Mouse (Mus musculus): ENCODE data around the gene Sema7a. TPM values are rescaled to one million over a fixed set of nuclear protein-coding genes. Genes with fewer than 3 reads are reported as not detected.

The Sema7a gene
- 10 to 100 TPM; 20.4 to 24.8 (median 24.5) TPM for total RNA-seq (2022)

DNA sequence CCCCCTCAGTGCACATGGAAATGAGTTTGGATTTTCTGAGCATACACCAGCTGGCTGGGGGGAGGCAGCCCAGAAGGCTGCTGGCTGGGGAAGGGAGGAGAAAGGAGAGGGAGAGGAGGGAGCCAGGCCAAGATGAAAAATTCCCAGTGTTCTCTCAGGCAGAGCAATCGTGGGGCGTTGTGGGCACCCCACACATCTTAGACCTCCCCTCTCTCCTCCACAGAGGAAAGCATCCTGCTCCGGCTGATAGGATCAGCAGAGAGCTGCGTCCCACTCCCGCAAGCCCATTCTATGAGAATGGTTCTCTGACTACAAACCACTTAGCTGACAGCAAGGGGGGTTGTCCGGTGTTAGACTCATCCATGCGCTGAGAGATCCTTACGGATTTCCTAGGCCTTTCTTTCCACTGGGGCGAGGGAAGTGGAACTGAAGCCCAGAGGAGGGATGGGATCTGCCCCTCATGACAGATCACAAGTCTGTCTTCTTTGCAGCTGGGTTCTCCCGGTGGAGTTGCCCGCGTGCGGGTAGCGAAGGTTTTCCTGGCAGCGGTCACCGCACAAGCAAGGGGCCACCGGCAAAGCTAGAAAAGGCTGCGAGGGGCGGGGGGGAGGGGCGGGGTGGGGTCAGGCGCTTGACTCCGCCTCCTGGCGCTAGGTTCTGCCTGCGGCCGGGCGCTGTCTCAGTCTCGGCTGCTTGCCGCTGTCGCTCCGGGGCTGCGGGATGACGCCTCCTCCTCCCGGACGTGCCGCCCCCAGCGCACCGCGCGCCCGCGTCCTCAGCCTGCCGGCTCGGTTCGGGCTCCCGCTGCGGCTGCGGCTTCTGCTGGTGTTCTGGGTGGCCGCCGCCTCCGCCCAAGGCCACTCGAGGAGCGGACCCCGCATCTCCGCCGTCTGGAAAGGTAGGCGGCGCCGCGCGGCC, at the start of gene Sema7a:
Gene Sema7a (plus strand): TSS at position 682 of the 918 bp plus-strand sequence.
- DNase-seq (ENCODE audit: low spot score), result peak; percentile 76

DNA sequence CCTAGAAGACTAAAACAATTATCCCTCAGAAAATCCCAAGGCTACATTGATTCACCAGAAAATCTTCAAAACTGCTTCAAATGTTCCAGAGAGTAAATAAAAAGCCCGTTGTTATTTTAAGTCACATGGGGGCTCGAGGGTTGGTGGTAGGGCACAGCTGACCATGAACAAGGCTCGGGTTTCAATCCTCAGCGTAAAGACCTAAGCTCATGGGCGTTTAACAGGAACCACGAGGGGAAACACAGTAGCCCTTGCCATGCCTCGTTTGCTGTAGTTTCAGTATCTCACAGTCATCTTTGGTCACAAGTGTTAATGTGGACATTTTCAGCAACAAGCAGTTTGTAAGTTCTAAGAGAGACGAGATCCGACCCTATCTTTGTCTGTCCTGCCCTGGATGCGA, 39.4 kb upstream of the Sema7a start:
- no peak for DNase-seq (ENCODE audit: low spot score)

DNA sequence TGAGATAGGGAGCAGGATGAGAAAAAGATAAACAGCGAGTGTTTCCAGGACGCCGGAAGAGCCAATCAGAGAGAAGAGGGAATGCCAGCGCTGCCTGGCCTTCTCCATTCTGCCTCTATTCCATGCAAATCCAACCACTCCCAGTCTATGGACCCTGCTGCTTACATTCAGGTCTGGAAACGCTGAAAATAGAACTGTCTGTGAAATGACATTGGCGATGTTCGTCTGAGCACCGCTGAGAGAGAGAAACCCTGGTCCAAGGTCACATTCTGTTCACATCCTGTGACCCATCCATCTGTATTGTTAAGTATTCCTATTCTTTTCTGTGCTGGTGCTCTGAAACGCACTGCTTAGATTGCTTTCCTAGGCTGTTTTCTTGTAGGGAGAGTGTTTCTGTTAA, 38.7 kb upstream of the Sema7a start:
- no peak for DNase-seq (ENCODE audit: low spot score)

DNA sequence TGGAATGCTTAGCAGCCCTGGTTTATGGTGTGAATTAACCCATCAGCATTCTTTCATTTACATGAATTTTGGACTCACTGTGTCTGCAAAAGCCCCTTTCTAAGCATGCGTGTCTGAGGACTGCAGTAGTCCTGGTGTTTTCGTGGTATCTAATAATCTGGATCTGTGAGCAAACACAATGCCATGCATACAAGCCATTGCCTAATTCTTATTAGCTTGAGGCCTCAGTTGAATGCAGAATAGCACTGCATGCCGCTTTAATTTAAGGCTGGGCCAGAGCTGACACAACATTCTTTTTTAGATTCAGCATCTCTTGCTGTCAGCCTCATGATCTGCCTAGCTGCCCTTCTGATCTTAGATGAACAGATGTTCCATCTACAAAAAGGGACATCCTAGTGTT, 38.3 kb upstream of the Sema7a start:
- DNase-seq (ENCODE audit: low spot score), result no peak

DNA sequence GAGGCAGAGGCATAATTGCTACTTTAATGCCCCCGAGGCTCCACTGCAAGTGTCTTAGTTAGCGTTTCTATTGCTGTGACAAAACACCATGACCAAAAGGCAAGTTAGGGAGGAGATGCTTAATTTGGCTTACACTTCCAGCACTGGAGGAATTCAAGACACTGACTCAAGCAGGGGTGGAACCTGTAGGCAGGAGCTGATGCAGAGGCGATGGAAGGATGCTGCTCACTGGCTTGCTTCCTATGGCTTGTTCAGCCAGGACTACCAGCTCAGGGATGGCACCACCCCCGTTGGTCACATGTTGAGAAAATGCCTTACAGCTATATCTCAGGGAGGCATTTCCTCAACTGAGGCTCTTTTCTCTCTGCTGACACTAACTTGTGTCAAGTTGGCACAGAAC, 37.8 kb upstream of the Sema7a start:
- no peak for DNase-seq (ENCODE audit: low spot score)

DNA sequence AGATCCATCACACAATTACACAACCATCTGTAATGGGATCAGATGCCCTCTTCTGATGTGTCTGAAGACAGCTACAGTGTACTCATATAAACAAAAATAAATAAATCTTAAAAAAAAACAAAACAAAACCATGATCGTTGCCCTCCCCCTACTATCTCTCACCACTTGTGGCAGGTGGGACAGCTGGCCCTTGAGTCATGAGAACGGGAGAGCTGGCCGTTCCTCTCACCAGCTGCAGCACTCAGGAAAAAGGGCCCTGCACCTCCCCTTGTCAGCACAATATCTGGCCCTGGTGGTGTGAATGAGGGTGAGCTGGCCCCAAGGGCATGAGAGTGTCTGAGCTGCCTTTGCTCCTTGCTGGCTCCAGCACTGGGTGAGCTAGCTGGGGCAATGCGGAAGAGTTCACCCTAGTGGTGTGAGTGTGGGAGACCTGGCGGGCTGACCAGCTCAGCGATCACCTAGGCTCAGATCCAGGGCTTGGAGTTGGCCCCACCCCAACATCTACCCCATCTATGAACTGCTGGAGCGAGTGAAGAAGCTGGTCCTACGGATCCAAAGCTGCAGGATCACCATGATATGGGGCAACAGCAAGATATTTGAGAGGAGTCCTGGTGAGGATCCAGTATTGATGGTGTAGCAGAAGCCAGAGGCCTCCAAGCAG, 36.2 kb upstream of the Sema7a start:
- no peak for DNase-seq (ENCODE audit: low spot score)

DNA sequence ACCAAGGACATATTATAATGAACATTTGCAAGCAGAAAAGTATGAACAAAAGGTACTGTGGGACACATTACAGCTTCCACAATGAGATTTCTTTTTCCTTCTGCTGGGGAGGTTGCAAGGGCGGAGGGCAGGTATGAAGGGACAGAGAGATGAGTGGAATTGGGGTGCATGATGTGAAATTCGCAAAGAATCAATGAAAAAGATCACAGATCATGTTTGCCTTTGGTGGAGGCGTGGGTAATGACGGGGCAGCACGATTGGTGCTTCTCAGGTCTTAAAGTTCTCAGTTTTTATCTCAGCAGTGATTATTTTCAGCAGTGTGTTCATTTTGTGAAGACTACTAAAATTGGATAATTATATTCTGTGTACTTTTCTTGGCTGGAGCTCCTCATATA, 35.7 kb upstream of the Sema7a start:
- no peak for DNase-seq (ENCODE audit: low spot score)

DNA sequence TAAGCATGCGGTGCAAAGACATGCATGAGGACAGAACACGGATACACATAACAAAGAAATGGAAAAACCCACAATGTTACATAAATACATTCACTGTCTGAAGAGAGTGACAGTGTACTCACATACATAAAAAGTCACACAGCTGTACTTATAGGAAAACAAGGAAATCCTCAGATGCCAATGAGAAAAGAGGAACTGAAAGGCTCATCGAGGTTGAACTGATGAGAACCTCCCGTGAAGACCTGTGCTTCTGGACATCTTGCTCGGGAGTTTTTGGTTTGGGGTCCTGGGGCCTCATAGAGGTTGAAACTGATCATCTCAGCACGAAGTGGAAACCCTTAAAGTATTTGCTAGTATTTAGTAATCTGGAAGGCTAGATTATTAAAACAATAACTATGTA, 32.7 kb upstream of the Sema7a start:
- DNase-seq (ENCODE audit: low spot score), result no peak

DNA sequence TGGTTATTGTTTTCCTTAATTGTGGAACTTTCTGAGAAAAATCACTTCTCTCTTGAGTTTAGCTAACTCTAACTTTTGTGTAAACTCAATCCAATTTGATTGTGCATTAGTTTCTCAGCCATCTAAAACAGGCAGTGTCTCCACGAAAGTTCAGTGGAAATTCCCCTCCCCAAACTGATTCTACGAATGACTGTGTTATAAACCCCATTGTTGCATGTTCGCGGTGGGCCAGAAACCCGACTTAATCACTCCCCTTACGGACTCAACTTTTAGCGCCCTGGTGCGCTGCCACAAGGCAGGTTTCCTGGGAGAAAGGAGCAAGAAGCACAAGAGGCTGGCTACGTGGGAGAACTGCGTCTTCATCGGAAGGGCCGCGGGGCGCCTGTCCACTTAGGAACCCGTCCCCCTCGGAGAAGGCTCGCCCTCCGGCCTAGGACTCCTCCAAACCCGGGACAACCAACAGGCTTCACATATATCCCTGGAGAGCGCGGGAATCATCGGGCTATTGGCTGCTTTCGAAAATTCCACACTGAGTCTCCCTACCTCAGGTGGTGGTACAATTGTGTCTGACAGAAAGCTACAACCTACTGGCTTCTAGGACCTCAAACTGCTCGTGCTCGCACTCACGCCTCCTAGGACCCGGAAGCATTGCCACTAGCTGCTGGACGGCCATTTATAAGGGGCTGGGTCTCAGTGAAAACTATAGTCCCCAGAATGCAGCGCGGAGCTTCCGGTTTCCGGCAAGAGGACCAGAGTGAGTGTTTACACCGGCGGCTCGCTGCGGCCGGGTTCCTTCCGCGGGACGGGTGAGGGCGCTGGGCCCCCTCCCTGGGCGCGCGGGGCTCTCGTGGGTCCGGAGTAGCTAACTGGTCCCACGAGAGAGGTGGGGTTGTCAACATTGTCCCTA, 29.4 kb upstream of the Sema7a start, which contains the start of gene Ubl7:
Gene Ubl7 (plus strand): TSS at position 726 of the 907 bp plus-strand sequence.
- peak; percentile 96 for DNase-seq (ENCODE audit: low spot score)

DNA sequence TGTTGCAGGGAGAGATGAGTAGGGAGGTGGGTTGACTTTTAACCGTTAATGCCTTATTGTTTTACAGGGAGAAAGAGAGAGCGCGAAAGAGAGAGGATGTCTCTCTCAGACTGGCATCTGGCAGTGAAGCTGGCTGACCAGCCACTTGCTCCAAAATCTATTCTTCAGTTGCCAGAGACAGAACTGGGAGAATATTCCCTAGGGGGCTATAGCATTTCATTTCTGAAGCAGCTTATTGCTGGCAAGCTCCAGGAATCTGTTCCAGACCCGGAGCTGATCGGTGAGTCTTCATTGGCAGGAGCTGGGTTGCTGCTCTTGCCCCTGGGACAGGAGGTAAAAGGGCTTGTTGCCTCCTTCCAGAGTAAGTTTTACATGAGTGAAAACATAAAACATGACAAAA, 27.3 kb upstream of the Sema7a start:
- DNase-seq (ENCODE audit: low spot score), result no peak

DNA sequence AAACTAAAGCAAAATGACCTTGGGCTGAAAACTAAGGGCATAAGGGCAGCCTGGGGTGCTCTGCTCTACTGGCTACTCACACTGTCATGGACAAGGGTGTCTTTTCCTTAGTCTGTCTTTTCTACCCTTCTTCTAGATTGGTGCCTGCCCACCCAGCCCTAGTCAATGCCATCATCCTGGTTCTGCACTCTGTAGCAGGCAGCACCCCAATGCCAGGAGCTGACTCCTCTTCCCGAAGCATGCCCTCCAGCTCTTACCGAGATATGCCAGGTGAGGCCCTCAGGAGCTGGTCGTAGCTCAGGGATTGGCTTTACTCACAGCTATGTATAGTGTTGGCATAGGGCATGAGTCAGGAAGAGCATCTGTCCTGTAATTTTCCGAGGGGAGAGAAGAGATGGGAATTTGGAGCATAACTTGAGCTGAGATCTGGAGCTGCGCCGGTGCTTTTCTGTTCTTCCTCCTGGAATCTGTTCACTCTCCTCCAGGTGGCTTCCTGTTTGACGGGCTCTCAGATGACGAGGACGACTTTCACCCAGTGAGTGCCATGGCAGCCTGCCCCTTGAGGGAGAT, 18.3 kb upstream of the Sema7a start:
- DNase-seq (ENCODE audit: low spot score), result no peak

DNA sequence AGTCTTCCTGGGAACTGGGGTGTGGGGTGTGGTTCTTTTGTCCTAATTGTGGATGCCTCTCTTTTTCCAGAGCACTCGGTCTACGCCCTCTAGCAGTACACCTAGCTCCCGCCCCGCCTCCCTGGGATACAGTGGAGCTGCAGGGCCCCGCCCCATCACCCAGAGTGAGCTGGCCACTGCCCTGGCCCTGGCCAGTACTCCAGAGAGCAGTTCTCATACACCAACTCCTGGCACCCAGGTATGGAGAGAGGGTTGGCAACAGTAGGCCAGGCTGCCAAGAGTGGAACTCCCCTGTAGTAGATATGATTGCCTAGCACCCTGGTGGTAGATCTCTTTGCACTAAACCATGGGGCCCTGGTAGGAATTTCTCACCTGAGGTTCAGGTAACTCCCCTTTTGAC, 17.5 kb upstream of the Sema7a start:
- no peak for DNase-seq (ENCODE audit: low spot score)

DNA sequence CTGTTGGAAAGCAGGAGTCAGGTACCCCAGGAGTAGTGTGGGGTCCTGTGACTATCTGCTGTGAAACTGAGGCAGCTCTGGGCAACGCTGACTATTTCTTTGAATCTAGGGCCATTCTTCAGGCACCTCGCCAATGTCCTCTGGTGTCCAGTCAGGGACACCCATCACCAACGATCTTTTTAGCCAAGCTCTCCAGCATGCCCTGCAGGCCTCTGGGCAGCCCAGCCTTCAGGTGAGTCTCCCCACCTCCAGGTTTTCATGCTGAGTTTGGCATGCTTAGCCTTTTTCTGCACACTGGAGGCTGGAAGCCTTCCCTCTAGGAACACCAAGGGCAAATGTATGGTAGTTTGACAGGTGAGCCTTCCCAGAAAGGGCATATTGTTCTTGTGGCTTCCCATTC, 16.9 kb upstream of the Sema7a start:
- no peak for DNase-seq (ENCODE audit: low spot score)

DNA sequence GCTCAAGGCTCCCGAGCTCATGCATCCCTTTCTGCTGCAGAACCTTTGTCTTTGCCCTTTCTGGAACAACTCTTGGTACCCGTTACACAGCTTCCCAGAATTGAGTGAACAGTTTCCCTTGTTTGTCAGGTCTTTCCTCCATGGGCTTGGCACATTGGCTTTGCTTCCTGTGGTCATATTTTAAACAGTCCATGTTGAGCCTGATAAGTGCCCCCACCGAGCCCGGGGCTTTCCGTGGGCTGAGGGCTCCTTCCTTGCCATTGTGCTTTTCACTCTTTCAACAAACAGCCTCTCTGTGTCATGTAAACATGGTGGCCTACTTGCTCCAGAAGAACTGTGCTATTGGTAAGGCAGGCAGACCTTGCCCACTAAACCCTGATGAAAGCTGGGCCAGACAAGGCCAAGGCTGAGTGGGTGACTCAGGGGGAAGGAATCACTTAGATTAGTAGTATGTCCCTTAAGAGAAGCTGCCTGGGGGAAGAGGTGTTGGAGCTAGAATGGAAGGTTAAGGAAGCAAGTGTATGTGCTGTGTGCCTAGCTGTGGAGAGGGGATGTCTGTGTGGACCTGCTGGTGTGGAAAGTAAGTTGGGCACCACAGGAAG, 8.6 kb upstream of the Sema7a start:
- no peak for DNase-seq (ENCODE audit: low spot score)

DNA sequence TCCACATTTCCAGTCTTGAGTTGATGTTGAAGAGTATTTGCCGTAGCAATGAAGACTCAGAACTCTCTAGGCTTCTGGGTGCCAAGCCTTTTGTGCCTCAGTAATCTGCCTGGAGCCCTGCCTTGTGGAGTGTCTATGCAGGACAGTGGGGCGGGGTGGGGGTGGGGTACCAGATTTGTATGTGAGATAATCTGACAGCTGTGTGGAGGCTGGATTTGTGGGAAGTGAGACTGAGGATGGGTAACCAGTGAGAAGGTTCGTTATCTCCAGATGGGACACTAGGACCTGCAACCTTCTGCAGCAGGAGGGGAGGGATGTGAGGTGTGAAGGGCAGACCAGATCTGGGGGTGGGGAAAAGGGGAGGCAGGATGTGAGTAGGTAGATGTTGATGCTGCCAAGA, 7.7 kb upstream of the Sema7a start:
- no peak for DNase-seq (ENCODE audit: low spot score)

DNA sequence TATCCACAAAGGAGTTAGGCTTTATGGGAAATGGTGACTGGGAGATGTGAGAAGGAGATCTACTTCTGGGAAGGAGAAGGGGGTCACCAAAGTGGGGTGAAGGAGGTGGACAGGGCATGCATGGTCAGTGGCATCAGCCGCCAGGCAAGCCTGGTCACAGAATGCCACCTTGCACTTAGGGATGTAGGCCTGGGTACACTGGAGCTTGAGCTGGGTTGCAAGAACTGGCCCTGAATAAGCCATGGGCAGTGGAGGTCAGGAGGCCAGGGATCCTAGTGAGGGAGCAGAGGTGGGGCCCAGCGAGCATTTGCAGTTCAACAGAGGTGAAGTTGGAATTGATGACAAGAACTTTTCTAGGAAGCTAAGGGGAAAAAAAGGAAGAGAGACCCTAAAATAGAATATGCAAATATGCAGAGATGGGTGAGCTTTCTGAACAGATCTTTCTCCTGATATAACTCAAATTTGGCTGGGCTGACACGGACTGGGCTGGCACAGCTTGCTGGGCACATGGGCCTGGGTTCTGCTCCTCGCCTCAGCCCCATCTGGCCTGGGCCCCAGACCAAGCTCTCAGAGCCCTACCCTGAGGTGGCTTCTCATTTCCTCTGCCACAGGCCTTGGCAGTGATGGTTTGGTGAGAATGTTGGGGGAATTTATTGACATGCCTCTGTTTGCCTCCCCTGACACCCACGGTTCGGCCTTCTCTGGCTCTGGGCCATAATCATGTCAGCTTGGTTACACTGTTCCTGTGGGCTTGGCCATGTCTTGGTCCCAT, 6.9 kb upstream of the Sema7a start:
- no peak for DNase-seq (ENCODE audit: low spot score)

DNA sequence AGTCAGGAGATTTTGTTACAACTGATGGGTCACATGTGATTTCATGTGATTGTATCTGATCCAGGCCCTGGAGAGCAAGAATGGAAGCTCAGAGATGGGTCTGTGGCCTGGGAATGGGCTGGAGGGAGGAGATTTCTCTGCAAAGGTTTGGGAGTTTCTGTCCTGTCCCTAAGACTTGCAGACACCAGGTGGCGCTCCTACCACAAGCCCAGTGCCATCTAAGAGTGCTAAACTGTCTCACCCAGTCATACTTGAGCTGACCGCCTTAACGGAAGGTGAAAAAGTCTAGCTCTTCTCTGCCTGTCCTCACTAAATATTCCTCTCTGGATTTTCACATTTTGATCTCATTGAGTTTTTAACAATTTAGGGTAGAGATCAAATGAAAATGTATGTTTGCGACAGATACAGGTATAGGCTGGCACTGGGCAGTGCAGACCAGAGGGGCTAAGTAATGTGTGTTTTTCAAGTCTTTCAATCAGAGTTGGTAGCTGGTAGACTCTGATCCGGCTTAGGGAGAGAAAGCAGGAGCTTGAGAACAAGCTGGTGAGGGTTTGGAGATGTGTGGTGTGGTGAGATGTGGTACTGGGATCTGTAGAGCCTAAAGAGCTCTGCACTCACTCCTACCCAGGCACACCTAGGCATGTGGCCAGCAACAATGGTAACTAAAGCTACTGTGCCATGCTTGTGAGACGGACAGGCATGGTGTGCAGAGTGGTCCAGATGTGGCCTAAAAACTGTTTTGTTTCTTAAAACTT, 4.1 kb upstream of the Sema7a start:
- peak; percentile 90 for DNase-seq (ENCODE audit: low spot score)

DNA sequence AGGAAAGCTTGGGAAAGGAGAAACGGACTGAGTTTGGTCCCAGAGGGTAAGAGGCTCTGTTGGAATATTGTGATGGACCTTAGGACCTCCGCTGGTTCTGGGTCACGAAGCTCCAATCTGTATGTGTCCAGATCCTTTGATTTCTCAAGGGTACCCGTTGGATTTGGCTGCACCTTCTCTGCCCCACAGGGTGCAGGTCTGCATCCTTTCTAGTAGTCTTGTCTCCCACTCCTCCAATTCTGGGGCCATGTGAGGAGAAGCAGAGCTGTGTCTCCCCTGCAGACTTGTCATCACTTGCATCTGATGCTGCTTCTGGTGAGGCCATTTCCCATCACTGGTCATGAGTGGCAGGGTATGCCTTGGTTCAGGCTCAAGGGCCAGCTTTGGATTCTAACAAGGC, 2.7 kb upstream of the Sema7a start:
- no peak for DNase-seq (ENCODE audit: low spot score)

DNA sequence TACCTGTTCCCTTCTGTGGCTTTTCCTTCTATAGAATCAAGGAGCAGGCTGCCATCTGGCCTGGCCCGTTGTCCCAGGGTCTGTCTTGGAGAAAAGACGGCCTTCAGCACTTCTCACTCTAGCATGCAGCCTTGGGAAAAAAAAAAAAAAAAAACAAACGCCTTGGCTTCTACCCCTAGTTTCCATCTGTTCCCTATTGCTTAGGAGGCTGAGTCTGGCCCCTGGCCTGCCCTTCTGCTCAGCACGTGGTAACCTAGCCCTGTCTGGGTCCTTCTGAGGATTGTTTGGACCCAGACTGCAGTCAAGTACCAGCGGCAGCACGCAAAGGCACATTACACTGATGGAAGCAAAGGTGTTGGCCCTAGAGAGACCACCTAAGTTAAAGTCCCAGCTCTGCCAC, 2.3 kb upstream of the Sema7a start:
- no peak for DNase-seq (ENCODE audit: low spot score)

Data from heart, adult 8-10 months (tissue).